Mouse (Mus musculus) kidney, embryonic 16.5 days (tissue): Measurements from ENCODE around the gene Tysnd1. TPM values are rescaled to one million over a fixed set of nuclear protein-coding genes. Genes with fewer than 3 reads are reported as not detected.

Experiments
- ATAC-seq: fragments of 200-750 bp; cut with Nextera tagmentation; 2 replicates; pipeline ENCODE4 v1.8.0; 2017; ENCODE audit warnings: moderate TSS enrichment; ENCODE audit not compliant: low FRiP score, low TSS enrichment
- H3K27ac ChIP-seq: fragments of 300-500 bp; sonication (generic); 2 replicates; pipeline ENCODE4 v1.5.1; 2014; ENCODE audit warnings: low read length
- H3K27me3 ChIP-seq: fragments of 300-500 bp; sonication (generic); 2 replicates; pipeline ENCODE4 v1.6.1; 2014; ENCODE audit warnings: low read length, control low read depth, mixed read lengths; ENCODE audit not compliant: insufficient read depth
- H3K36me3 ChIP-seq: fragments of 300-500 bp; sonication (generic); 2 replicates; pipeline ENCODE4 v1.6.1; 2014; ENCODE audit warnings: low read length, control low read depth, mixed read lengths; ENCODE audit not compliant: insufficient read depth
- H3K4me1 ChIP-seq: fragments of 300-500 bp; sonication (generic); 2 replicates; pipeline ENCODE4 v1.6.1; 2014; ENCODE audit warnings: low read length, control low read depth, mixed read lengths; ENCODE audit not compliant: insufficient read depth
- H3K4me2 ChIP-seq: fragments of 300-500 bp; sonication (generic); replicated peaks from 2 replicates; pipeline ENCODE4 v1.6.1; 2014; ENCODE audit warnings: low read depth, low read length
- H3K4me3 ChIP-seq: fragments of 300-500 bp; sonication (generic); 2 replicates; pipeline ENCODE4 v1.5.1; 2014; ENCODE audit warnings: mild to moderate bottlenecking, low read length
- H3K9ac ChIP-seq: fragments of 300-500 bp; sonication (generic); replicated peaks from 2 replicates; pipeline ENCODE4 v1.6.1; 2014; ENCODE audit warnings: low read length
- H3K9me3 ChIP-seq: fragments of 300-500 bp; sonication (generic); 2 replicates; pipeline ENCODE4 v1.6.1; 2016; ENCODE audit warnings: low read length, control low read depth
- WGBS: fragments of 180-500 bp; shearing (Covaris S2); extraction: QIAGEN DNeasy Blood & Tissue Kit; methylation state at CpG from one replicate; pipeline ENCODE4 v1.1.7; 2014; 5-methylcytosine and 5-hydroxymethylcytosine counted together
- polyA plus RNA-seq: library from polyadenylated mRNA; unstranded; fragments of >200 nt; fragmentation: Nextera tagmentation; extraction: Ambion mirVana; gene quantifications from 2 replicates; pipeline ENCODE4 v1.2.1, GENCODE M21; 2015

Gene Tysnd1
- 31.2 and 37.0 TPM in 2 replicates for polyA plus RNA-seq

- Histone ChIP-seq H3K4me3 (peak within 1 kb of the TSS; percentile 83), H3K9ac (peak within 1 kb of the TSS; percentile 77), H3K27ac (no peak within 1 kb of the TSS; the same call in 1 of the 2 replicates), H3K4me1 (peaks cover 14% of the 10 kb centered on the region), H3K9me3 (no peaks in the 10 kb centered on the region), H3K4me2 (peak within 1 kb of the TSS; percentile 98), H3K36me3 (peaks cover 38% of the 10 kb centered on the region), H3K27me3 (no peaks in the 10 kb centered on the region)
- 0% methylated on average over 42 of the region's 42 CpGs for WGBS
- peak; percentile 97 for ATAC-seq
Observed at GRCm38 (mm10) chr10:61694870-61695670, at the start of gene Tysnd1. TSS of gene Tysnd1 (plus strand) at chr10:61695514.

GRCm38 (mm10) chr10:61646557-61646956 is 48.8 kb upstream of the Tysnd1 start:
- 56% methylated on average over 7 of the region's 7 CpGs for WGBS
- Histone ChIP-seq H3K4me1 (0 out of 2 replicates have a peak, but pooled peaks cover 8% of the 10 kb centered on the region), H3K27ac (no peak overlapping the region), H3K4me3 (no peak overlapping the region), H3K4me2 (no peak overlapping the region), H3K9ac (no peak overlapping the region), H3K9me3 (no peaks in the 10 kb centered on the region), H3K36me3 (no peaks in the 10 kb centered on the region), H3K27me3 (no peaks in the 10 kb centered on the region)
- ATAC-seq = no peak

- H3K27ac ChIP-seq = peak within 1 kb of the TSS; percentile 64
- WGBS = 2% methylated on average over 45 of the region's 50 CpGs
- ATAC-seq = peak; percentile 99
- peak within 1 kb of the TSS; percentile 85 for H3K4me2 ChIP-seq
- H3K9me3 ChIP-seq = no peaks in the 10 kb centered on the region
- H3K36me3 ChIP-seq = no peaks in the 10 kb centered on the region
- H3K4me3 ChIP-seq = peak within 1 kb of the TSS; percentile 87
- peak within 1 kb of the TSS; percentile 80 for H3K9ac ChIP-seq
- no peaks in the 10 kb centered on the region for H3K27me3 ChIP-seq
- H3K4me1 ChIP-seq = 0 out of 2 replicates have a peak, but pooled peaks cover 8% of the 10 kb centered on the region
Observed at GRCm38 (mm10) chr10:61647790-61648736, 47.3 kb upstream of the Tysnd1 start, which contains the start of gene Ppa1. TSS of gene Ppa1 (plus strand) at chr10:61648552.

- no peaks in the 10 kb centered on the region for H3K9me3 ChIP-seq
- H3K27me3 ChIP-seq = no peaks in the 10 kb centered on the region
- peak overlapping the region; percentile 85 for H3K4me2 ChIP-seq
- 0 out of 2 replicates have a peak, but pooled peaks cover 8% of the 10 kb centered on the region for H3K4me1 ChIP-seq
- peak overlapping the region; percentile 87 for H3K4me3 ChIP-seq
- H3K27ac ChIP-seq = peak overlapping the region; percentile 64
- H3K36me3 ChIP-seq = peaks cover 7% of the 10 kb centered on the region; the same call in 1 of the 2 replicates
- peak overlapping the region; percentile 80 for H3K9ac ChIP-seq
- ATAC-seq = peak; percentile 64
- under 1% methylated on average over 42 of the region's 49 CpGs for WGBS
Observed at GRCm38 (mm10) chr10:61648737-61649645, 46.3 kb upstream of the Tysnd1 start.

- H3K9me3 ChIP-seq = no peaks in the 10 kb centered on the region
- no peak overlapping the region for H3K4me2 ChIP-seq
- H3K4me3 ChIP-seq = no peak overlapping the region
- H3K4me1 ChIP-seq = 0 out of 2 replicates have a peak, but pooled peaks cover 2% of the 10 kb centered on the region
- WGBS = 89% methylated on average over 4 of the region's 4 CpGs
- H3K9ac ChIP-seq = no peak overlapping the region
- no peak for ATAC-seq
- no peak overlapping the region for H3K27ac ChIP-seq
- H3K27me3 ChIP-seq = no peaks in the 10 kb centered on the region
- peaks cover 9% of the 10 kb centered on the region; the same call in 1 of the 2 replicates for H3K36me3 ChIP-seq
Observed at GRCm38 (mm10) chr10:61654105-61654504, 41.2 kb upstream of the Tysnd1 start.

GRCm38 (mm10) chr10:61654691-61655090 is 40.6 kb upstream of the Tysnd1 start:
- no peak overlapping the region for H3K9ac ChIP-seq
- no peaks in the 10 kb centered on the region for H3K4me1 ChIP-seq
- peaks cover 14% of the 10 kb centered on the region; the same call in 1 of the 2 replicates for H3K36me3 ChIP-seq
- H3K9me3 ChIP-seq = no peaks in the 10 kb centered on the region
- 87% methylated on average over 7 of the region's 7 CpGs for WGBS
- no peak overlapping the region for H3K4me3 ChIP-seq
- no peaks in the 10 kb centered on the region for H3K27me3 ChIP-seq
- ATAC-seq = no peak
- no peak overlapping the region for H3K27ac ChIP-seq
- H3K4me2 ChIP-seq = no peak overlapping the region

GRCm38 (mm10) chr10:61655188-61655587 is 40.1 kb upstream of the Tysnd1 start:
- no peak overlapping the region for H3K4me2 ChIP-seq
- H3K4me3 ChIP-seq = no peak overlapping the region
- no peaks in the 10 kb centered on the region for H3K9me3 ChIP-seq
- no peak overlapping the region for H3K27ac ChIP-seq
- no peaks in the 10 kb centered on the region for H3K27me3 ChIP-seq
- 73% methylated on average over 3 of the region's 3 CpGs for WGBS
- no peak overlapping the region for H3K9ac ChIP-seq
- no peaks in the 10 kb centered on the region for H3K4me1 ChIP-seq
- ATAC-seq = no peak
- peaks cover 14% of the 10 kb centered on the region; the same call in 1 of the 2 replicates for H3K36me3 ChIP-seq

- no peak overlapping the region for H3K27ac ChIP-seq
- 75% methylated on average over 18 of the region's 18 CpGs for WGBS
- H3K9ac ChIP-seq = no peak overlapping the region
- no peak overlapping the region for H3K4me2 ChIP-seq
- ATAC-seq = 0 out of 2 replicates have a peak, but pooled peaks have one; percentile 51
- H3K9me3 ChIP-seq = no peaks in the 10 kb centered on the region
- peaks cover 26% of the 10 kb centered on the region for H3K36me3 ChIP-seq
- H3K4me1 ChIP-seq = no peaks in the 10 kb centered on the region
- H3K27me3 ChIP-seq = no peaks in the 10 kb centered on the region
- H3K4me3 ChIP-seq = no peak overlapping the region
Observed at GRCm38 (mm10) chr10:61656928-61657882, 38.1 kb upstream of the Tysnd1 start.
